Mouse (Mus musculus) kidney, adult 2 months (tissue): ENCODE results near the gene Ros1. TPM values are rescaled to one million over a fixed set of nuclear protein-coding genes. Genes with fewer than 3 reads are reported as not detected.

Experiments used
- DNase-seq: peaks from one replicate; pipeline ENCODE4 v3.0.0; 2021
- H3K27ac ChIP-seq: fragments of 200-500 bp; 2 replicates; pipeline ENCODE4 v1.5.1; 2012; ENCODE audit warnings: low read depth, low read length, control low read depth, inconsistent platforms; ENCODE audit not compliant: insufficient read depth
- H3K27me3 ChIP-seq: fragments of 200-500 bp; replicated peaks from 2 replicates; pipeline ENCODE4 v1.6.1; 2012; ENCODE audit warnings: mild to moderate bottlenecking, moderate library complexity, low read length, inconsistent platforms; ENCODE audit not compliant: control insufficient read depth, insufficient read depth
- H3K36me3 ChIP-seq: fragments of 200-500 bp; 2 replicates; pipeline ENCODE4 v1.6.1; 2012; ENCODE audit warnings: mild to moderate bottlenecking, moderate library complexity, low read length, inconsistent platforms; ENCODE audit not compliant: control insufficient read depth, insufficient read depth
- H3K4me1 ChIP-seq: fragments of 200-500 bp; 2 replicates; pipeline ENCODE4 v1.6.1; 2011; ENCODE audit warnings: low read length; ENCODE audit not compliant: control insufficient read depth, insufficient read depth
- H3K4me3 ChIP-seq: fragments of 200-500 bp; 2 replicates; pipeline ENCODE4 v1.5.1; 2011; ENCODE audit warnings: mild to moderate bottlenecking, low read depth, low read length, control low read depth; ENCODE audit not compliant: insufficient read depth
- CTCF ChIP-seq: fragments of 200-500 bp; conservative IDR thresholded peaks from 2 replicates; pipeline ENCODE4 v1.5.1; 2011; ENCODE audit warnings: low read depth, mild to moderate bottlenecking, control low read depth, low read length, moderate library complexity, mixed read lengths; ENCODE audit not compliant: insufficient read depth, insufficient read length
- POLR2A ChIP-seq: fragments of 200-500 bp; IDR thresholded peaks from one replicate; pipeline ENCODE4 v1.6.1; 2011; ENCODE audit warnings: low read depth, low read length, control low read depth
- WGBS: fragments of 180-500 bp; shearing (Covaris S2); methylation state at CpG from one replicate; pipeline ENCODE4 v1.1.7; 2018; 5-methylcytosine and 5-hydroxymethylcytosine counted together
- polyA plus RNA-seq: library from polyadenylated mRNA; depleted of rRNA; stranded (reverse); fragments of >200 nt; gene quantifications from 2 replicates; pipeline ENCODE4 v1.2.3, GENCODE M21; 2012

The Ros1 gene
- polyA plus RNA-seq, 1 experiment, result 0.16 TPM

GRCm38 (mm10) chr10:52159704-52160103 is 35.3 kb downstream of the Ros1 start:
- Histone ChIP-seq H3K27me3 (no peaks in the 10 kb centered on the region), H3K4me1 (no peaks in the 10 kb centered on the region), H3K4me3 (no peak overlapping the region), H3K36me3 (no peaks in the 10 kb centered on the region), H3K27ac (no peak overlapping the region)
- 98% methylated on average over 3 of the region's 3 CpGs for WGBS
- no peak for DNase-seq
- TF ChIP-seq CTCF, result no peak
- TF ChIP-seq POLR2A, result no peak

GRCm38 (mm10) chr10:52133354-52134074 is 61.5 kb downstream of the Ros1 start:
- H3K27ac ChIP-seq, result no peak overlapping the region
- TF ChIP-seq CTCF (no peak), POLR2A (no peak)
- H3K36me3 ChIP-seq, result no peaks in the 10 kb centered on the region
- DNase-seq, result no peak
- no peaks in the 10 kb centered on the region for H3K4me1 ChIP-seq
- 56% methylated on average over 4 of the region's 4 CpGs for WGBS
- no peaks in the 10 kb centered on the region for H3K27me3 ChIP-seq
- no peak overlapping the region for H3K4me3 ChIP-seq

- Histone ChIP-seq H3K4me3 (no peak overlapping the region), H3K27ac (no peak overlapping the region), H3K4me1 (no peaks in the 10 kb centered on the region), H3K27me3 (no peaks in the 10 kb centered on the region), H3K36me3 (no peaks in the 10 kb centered on the region)
- TF ChIP-seq CTCF (no peak), POLR2A (no peak)
- DNase-seq, result no peak
- WGBS, result 43% methylated on average over 2 of the region's 2 CpGs
These were observed 64.3 kb downstream of the Ros1 start for GRCm38 (mm10) chr10:52130762-52131161.

GRCm38 (mm10) chr10:52128874-52129412 is 66.1 kb downstream of the Ros1 start:
- Histone ChIP-seq H3K36me3 (no peaks in the 10 kb centered on the region), H3K4me1 (no peaks in the 10 kb centered on the region), H3K4me3 (no peak overlapping the region), H3K27me3 (no peaks in the 10 kb centered on the region), H3K27ac (no peak overlapping the region)
- peak; percentile 12 for DNase-seq
- TF ChIP-seq CTCF, result no peak
- TF ChIP-seq POLR2A, result no peak
- 41% methylated on average over 5 of the region's 5 CpGs for WGBS

GRCm38 (mm10) chr10:52106164-52106757 is 88.8 kb downstream of the Ros1 start:
- peak; percentile 36 for DNase-seq
- 36% methylated on average over 4 of the region's 4 CpGs for WGBS
- Histone ChIP-seq H3K4me1 (no peaks in the 10 kb centered on the region), H3K4me3 (no peak overlapping the region), H3K36me3 (no peaks in the 10 kb centered on the region), H3K27me3 (no peaks in the 10 kb centered on the region; the same call in 1 of the 2 replicates), H3K27ac (no peak overlapping the region)
- TF ChIP-seq POLR2A (no peak), CTCF (peak; percentile 61)

GRCm38 (mm10) chr10:52101273-52101672 is 93.8 kb downstream of the Ros1 start:
- Histone ChIP-seq H3K4me1 (no peaks in the 10 kb centered on the region), H3K27ac (no peak overlapping the region), H3K36me3 (no peaks in the 10 kb centered on the region), H3K4me3 (no peak overlapping the region), H3K27me3 (no peaks in the 10 kb centered on the region; the same call in 1 of the 2 replicates)
- peak; percentile 5 for DNase-seq
- 24% methylated on average over 1 of the region's 1 CpGs for WGBS
- TF ChIP-seq POLR2A, result no peak
- TF ChIP-seq CTCF, result no peak

- Histone ChIP-seq H3K36me3 (no peaks in the 10 kb centered on the region), H3K4me1 (no peaks in the 10 kb centered on the region), H3K4me3 (no peak overlapping the region), H3K27ac (no peak overlapping the region), H3K27me3 (no peaks in the 10 kb centered on the region)
- no peak for DNase-seq
- WGBS, result 81% methylated on average over 4 of the region's 4 CpGs
- TF ChIP-seq CTCF, result no peak
- no peak for TF ChIP-seq POLR2A
These were observed 102.9 kb downstream of the Ros1 start for GRCm38 (mm10) chr10:52092181-52092580.
